Comparison of ENCODE assay signal across 17 mouse cellular contexts in the genomic region with DNA sequence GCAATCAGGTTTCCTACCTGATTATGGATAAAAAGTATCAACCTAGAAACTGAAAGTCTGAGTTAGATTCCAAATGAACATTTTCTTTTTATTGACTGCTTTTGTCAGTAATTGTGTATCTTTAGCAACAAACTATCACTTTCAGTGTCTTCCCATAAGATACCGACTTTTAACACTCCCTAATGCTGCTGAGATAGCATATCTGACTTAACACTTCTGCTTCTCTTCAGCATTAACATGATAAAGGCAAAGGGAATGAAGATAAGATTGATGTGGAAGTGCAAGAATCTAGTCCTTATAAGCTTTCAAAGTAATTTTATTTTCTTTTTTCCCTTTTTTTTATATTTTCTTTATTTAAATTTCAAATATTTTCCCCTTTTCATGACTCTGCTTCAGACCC.
DNase-seq lines count a peak whose midpoint lies in the region; ATAC-seq and TF ChIP-seq lines count a peak whose summit lies in the region.
"Had no signal": no experiment of that assay in that cellular context is flagged by ENCODE, and none has a peak within 500 bp of the region (broad histone marks: within the 10 kb centered on the region; RNA-seq: fewer than 3 reads in every experiment).

No protein-coding gene starts in this region.

- TF ChIP-seq RAD21 in MEL (IDR thresholded peaks at IDR 0.05; ENCODE audit: low read depth, low read length), result no peak

- ATAC-seq in G1E (ENCODE audit: extremely low read depth, insufficient number of reproducible peaks, low FRiP score, poor library complexity, severe bottlenecking), result peak; percentile 91
- ATAC-seq in megakaryocyte progenitor cell, adult 5-6 weeks (replicated peaks; ENCODE audit: poor library complexity), result peak; percentile 26; the same call in 1 of the 2 replicates
- ATAC-seq: forebrain, embryonic 13.5 days; forebrain, embryonic 15.5 days; forebrain, postnatal 0 days had no signal

- no peaks in the 10 kb centered on the region for H3K27me3 ChIP-seq in G1E (ENCODE audit: insufficient read depth, low read length)
- no peaks in the 10 kb centered on the region for H3K27me3 ChIP-seq in MEL (ENCODE audit: control insufficient read depth in 1 of 2, insufficient read depth in 2 of 2, low read length in 2 of 2)
- H3K27me3 ChIP-seq: embryonic facial prominence, embryonic 12.5 days; forebrain, embryonic 13.5 days; forebrain, embryonic 15.5 days had no signal

- no peak overlapping the region for H3K4me3 ChIP-seq in G1E (ENCODE audit: low read depth, low read length)
- peak overlapping the region in 1 of 2 experiments; percentile 44; a peak in 1 of 4 replicates for H3K4me3 ChIP-seq in MEL (ENCODE audit: control insufficient read depth in 1 of 2, insufficient read depth in 1 of 2, low read depth in 2 of 2, low read length in 2 of 2)
- H3K4me3 ChIP-seq: embryonic facial prominence, embryonic 10.5 days; embryonic facial prominence, embryonic 12.5 days; forebrain, embryonic 13.5 days; forebrain, embryonic 15.5 days had no signal

- H3K9me3 ChIP-seq in G1E (replicated peaks) (no peaks in the 10 kb centered on the region), MEL (replicated peaks; ENCODE audit: insufficient read depth, low read length) (no peaks in the 10 kb centered on the region)
- H3K9me3 ChIP-seq: embryonic facial prominence, embryonic 10.5 days; embryonic facial prominence, embryonic 12.5 days; forebrain, embryonic 13.5 days; forebrain, embryonic 15.5 days had no signal

- H3K79me2 ChIP-seq in MEL (ENCODE audit: control insufficient read depth, insufficient read depth, low read length, poor library complexity), result no peaks in the 10 kb centered on the region

- DNase-seq in G1E (ENCODE audit: low spot score) (peak; percentile 1), MEL (ENCODE audit: low read depth, low spot score) (peak; percentile 16)
- DNase-seq in adrenal gland, postnatal 25 days, result no peak
- DNase-seq in adrenal gland, adult 2 months, result no peak
- DNase-seq: adrenal gland, adult 8-10 months; adrenal gland, postnatal 14 days; cerebellum, adult 11-12 months; cerebellum, adult 2 months; cerebellum, adult 9-10 months; cerebellum, postnatal 10 days; cerebellum, postnatal 25 days; forebrain, postnatal 0 days had no signal

- H3K4me1 ChIP-seq in G1E (ENCODE audit: insufficient read depth, low read depth, low read length), result peaks cover 7% of the 10 kb centered on the region
- peaks cover 5 to 11% of the 10 kb centered on the region in 2 experiments for H3K4me1 ChIP-seq in MEL (ENCODE audit: control insufficient read depth in 1 of 2, insufficient read depth in 2 of 2, low read length in 2 of 2)
- H3K4me1 ChIP-seq: embryonic facial prominence, embryonic 10.5 days; embryonic facial prominence, embryonic 12.5 days; forebrain, embryonic 13.5 days; forebrain, embryonic 15.5 days had no signal

- no peak overlapping the region for H3K27ac ChIP-seq in MEL (ENCODE audit: control insufficient read depth, low read depth, low read length)
- H3K27ac ChIP-seq: embryonic facial prominence, embryonic 10.5 days; embryonic facial prominence, embryonic 12.5 days; forebrain, embryonic 13.5 days; forebrain, embryonic 15.5 days had no signal

- TF ChIP-seq CTCF in G1E (IDR thresholded peaks at IDR 0.05; ENCODE audit: low read depth, low read length) (no peak), MEL (IDR thresholded peaks at IDR 0.05 in 2 of 3, conservative IDR thresholded peaks at IDR 0.05 in 1 of 3; ENCODE audit: control insufficient read depth in 1 of 3, insufficient read depth in 1 of 3, low read depth in 2 of 3, low read length in 3 of 3, poor library complexity in 1 of 3, severe bottlenecking in 1 of 3) (no peak)

- H3K9ac ChIP-seq in MEL (ENCODE audit: control insufficient read depth, low read depth, low read length, poor library complexity, severe bottlenecking), result no peak overlapping the region
- H3K9ac ChIP-seq: embryonic facial prominence, embryonic 12.5 days; forebrain, embryonic 13.5 days; forebrain, embryonic 15.5 days; forebrain, postnatal 0 days had no signal

- TF ChIP-seq POLR2A in MEL (IDR thresholded peaks at IDR 0.05; ENCODE audit: control insufficient read depth in 1 of 2, insufficient read depth in 1 of 2, low read depth in 1 of 2, low read length in 2 of 2, poor library complexity in 1 of 2), result no peak

- TF ChIP-seq EP300 in MEL (IDR thresholded peaks at IDR 0.05; ENCODE audit: low read depth in 1 of 2, low read length in 2 of 2), result peak; percentile 83 to 88

- H3K36me3 ChIP-seq in G1E (replicated peaks) (no peaks in the 10 kb centered on the region), MEL (ENCODE audit: control insufficient read depth in 1 of 2, insufficient read depth in 2 of 2, low read length in 2 of 2) (peaks cover 0 to 21% of the 10 kb centered on the region in 2 experiments; a peak in 2 of 4 replicates)
- H3K36me3 ChIP-seq: embryonic facial prominence, embryonic 10.5 days; embryonic facial prominence, embryonic 12.5 days; forebrain, embryonic 15.5 days had no signal

TF ChIP-seq in MEL, 35 proteins besides CTCF, POLR2A, EP300 and RAD21:
- TF ChIP-seq RCOR1 (IDR thresholded peaks at IDR 0.05; ENCODE audit: low read depth, low read length), result peak; percentile 82
- TF ChIP-seq NRF1 (IDR thresholded peaks at IDR 0.05; ENCODE audit: insufficient read depth, low read depth, low read length, poor library complexity, severe bottlenecking), result no peak
- no peak for TF ChIP-seq MYC (IDR thresholded peaks at IDR 0.05; ENCODE audit: low read depth, low read length)
- TF ChIP-seq HCFC1 (IDR thresholded peaks at IDR 0.05; ENCODE audit: low read depth, low read length), result 0 out of 2 replicates have a peak, but pooled peaks have one; percentile 12
- TF ChIP-seq GATA1 (IDR thresholded peaks at IDR 0.05; ENCODE audit: low read depth, low read length), result peak; percentile 96
- peak; percentile 91 for TF ChIP-seq TCF12 (IDR thresholded peaks at IDR 0.05; ENCODE audit: low read depth, low read length)
- TF ChIP-seq MAFK (IDR thresholded peaks at IDR 0.05; ENCODE audit: borderline replicate concordance, low read depth, low read length), result peak; percentile 68
- TF ChIP-seq ETS1 (IDR thresholded peaks at IDR 0.05; ENCODE audit: low read depth, low read length), result peak; percentile 49

Comparison
In these comparisons a context has a peak if more than half of its experiments do, and no peak if none do; other contexts are left out.
1. DNase-seq: peak in G1E (single experiment) and MEL (single experiment); none in adrenal gland, postnatal 25 days (single experiment) and adrenal gland, adult 2 months (single experiment).